Mouse (Mus musculus) ovary, adult 18-20 months (tissue): ENCODE data around the gene Cog1.
A peak's percentile ranks its signal among the peaks of the same experiment; 100 is the strongest.

Experiments used
- DNase-seq: peaks from one replicate; pipeline ENCODE4 v3.0.0; 2022; ENCODE audit warnings: low spot score, mixed read lengths

Gene Cog1

DNA sequence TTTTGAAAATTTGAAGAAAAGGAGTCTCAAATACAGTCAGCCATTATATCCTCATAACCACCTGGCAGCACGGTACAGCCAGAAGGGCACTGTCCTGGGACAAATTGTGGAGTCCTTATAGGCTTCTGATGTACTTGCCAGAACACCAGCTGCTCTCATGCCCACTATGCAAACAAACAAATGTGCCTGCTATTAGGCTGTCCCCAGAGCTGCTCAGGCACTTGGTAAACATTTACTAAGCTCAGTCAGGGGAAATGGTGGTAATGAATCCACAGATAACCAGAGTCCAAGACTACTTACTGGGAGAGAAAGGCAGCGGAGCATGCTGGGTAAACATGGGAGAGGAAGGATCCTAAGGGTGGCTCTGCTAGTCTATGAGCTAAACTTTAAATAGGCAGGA lies 18.2 kb downstream of the Cog1 start:
- no peak for DNase-seq

DNA sequence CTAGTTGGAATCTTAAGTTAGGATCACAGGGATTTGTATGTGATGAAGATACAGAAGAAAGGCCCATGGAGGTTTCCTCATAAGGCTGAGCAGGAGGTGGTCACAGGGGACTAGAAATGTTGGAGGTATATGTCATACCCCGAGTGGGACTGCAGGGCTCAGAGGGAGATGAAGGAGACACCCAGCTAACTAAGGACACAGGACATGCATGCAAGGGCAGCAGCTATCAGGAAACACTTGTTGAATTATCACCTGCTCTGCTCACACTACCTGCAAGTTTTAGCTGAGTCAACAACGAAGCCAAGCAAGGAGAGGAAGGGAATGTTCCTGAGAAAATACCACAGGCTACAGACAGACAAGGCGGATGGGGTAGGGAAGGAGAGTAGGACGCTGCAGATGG lies 18.7 kb downstream of the Cog1 start:
- DNase-seq, result no peak

DNA sequence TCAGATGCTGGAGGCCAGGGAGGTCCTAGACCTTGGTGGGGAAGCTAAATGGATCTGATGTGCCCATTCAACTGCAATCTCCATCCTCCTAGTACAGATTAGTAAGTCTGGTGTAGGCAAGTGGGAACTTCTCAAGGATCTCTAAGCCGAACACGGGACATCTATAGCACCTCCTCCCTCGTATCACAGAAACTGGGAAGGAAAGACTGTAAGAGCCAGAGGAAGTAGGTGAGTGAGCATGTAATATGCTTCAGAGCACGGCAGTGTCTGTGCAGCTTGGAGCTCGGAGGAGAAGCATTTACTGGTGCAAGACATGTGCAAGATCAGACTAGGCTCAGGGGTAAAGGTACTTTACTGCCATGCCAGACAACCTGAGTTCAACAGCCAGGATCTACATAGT lies 19.9 kb downstream of the Cog1 start:
- no peak for DNase-seq

DNA sequence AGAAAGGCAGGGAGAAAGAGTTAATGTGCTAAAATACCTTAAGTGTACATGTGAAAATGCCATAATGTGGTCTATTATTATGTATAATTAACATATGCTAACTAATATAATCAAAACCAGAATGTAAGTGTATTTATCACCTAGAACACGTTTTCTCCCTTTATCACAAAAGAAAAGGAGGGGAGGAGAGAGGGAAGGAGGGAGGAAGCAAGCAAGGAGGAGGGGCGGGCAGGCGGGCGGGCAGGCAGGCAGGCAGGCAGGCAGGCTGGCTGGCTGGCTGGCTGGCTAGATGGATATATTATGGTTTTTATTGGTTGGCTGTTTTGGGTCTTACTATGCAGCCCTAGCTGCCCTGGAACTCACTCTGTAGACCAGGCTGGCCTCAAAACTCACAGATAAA lies 20.7 kb downstream of the Cog1 start:
- DNase-seq, result no peak

DNA sequence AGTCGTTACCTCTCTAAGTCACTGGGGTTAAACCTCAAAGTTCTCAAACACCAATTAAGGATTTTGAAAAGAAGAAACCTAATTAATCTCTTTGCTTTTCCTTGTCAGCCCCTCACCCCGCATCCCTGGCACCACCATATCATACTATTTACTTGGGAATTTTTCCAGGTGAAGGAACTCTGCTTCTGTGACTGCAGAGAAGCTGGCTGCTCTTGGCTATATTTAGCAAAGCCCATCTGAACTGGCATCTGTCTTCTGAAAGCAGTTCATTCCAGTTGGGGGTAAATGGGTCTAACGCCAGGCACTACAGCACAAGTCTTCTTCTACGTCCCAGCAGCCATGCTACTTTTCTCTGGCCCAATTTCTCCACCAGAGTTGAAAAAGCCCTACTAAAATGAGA lies 24.6 kb downstream of the Cog1 start:
- DNase-seq, result no peak

DNA sequence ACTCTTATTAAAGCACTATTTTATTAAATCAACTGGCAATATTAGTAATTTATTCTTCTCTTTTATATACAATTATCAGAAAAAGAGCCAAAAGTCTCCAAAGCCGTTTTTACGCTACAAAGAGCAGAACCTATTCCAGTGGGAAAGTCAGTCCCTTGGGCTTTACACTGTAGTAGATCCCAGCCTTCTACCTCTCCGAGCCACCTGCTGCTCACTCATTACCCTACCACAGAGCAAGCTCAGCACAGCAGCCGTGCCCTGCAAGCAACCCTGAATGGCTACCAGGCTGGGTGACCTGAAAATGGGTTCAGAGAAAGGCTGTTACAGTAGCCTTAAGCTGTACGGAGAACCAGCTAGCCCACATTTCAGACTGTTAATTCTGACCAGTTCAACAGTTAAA lies 25.6 kb downstream of the Cog1 start:
- DNase-seq, result no peak

DNA sequence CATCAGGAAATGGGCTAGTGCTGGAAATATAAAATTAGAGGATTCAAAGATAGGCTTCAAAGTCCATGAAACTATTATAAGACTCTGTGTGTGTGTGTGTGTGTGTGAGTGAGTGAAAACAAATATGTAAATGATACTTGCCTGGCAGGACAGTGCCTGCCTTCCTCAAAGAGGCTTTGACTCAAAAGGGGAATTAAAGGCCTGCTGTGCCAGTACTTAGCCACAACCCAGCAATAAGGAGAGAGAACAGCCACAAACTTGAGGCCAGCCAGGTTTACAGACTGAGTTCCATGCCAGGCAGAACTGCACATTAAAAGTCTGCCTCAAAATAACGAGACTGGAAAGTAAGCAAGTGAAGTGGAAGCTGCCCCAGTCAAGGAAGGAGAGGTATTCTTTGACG lies 27.9 kb downstream of the Cog1 start:
- no peak for DNase-seq

DNA sequence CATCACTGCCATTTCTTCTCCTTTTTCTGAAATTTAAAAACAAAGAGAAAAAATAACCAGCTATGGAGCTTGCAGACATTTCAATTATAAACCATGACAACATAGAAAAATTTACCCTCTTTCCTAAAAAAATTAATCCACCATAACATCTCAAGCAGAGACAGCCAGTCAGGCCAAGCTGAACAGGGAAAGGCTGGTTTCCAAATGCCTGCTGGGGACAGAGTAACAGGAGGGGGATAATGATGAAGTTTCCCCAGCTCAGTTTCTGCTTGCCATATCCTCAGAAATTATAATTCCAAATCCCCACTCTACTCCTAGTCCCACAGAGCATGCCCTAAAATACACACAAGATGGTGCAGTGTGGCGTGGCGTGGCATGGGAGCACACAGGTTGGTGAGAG lies 28.4 kb downstream of the Cog1 start:
- no peak for DNase-seq

DNA sequence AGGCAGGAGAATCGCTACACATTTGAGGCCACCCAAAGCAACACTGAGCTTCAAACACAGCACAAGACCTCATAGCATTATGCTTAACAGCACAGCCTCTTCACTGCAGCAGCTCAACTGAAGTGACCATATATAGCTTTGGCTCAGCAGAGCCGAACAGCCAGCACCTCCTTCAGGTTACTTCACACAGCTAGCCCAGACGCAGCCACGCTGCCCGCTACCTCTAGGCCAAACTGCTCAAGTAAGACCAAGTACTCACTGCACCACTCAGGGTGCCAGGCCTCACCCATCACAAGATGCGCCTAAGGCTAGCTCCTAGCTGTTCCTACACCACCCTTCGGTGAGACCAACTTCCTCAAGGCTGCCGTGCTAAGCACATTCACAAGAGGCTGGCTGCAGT lies 29.4 kb downstream of the Cog1 start:
- DNase-seq, result no peak

DNA sequence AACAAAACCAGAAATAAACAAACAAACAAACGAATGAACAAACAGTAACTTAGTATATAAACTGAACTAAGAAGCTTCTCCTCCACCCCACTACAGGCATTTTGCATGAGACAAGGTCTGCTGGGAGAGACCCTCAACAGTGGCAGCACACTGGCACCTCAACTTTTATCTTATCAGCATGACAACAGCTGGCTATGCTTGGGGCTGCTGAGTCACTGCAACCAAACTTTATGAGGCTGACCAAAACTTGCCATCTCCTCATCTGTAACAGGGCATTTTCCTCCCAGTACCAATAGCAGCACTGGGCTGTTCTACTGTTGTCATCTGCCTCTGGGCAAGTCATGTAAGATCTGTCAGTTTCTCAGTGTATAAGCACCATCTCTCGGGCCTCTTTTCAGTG lies 32.0 kb downstream of the Cog1 start:
- no peak for DNase-seq

DNA sequence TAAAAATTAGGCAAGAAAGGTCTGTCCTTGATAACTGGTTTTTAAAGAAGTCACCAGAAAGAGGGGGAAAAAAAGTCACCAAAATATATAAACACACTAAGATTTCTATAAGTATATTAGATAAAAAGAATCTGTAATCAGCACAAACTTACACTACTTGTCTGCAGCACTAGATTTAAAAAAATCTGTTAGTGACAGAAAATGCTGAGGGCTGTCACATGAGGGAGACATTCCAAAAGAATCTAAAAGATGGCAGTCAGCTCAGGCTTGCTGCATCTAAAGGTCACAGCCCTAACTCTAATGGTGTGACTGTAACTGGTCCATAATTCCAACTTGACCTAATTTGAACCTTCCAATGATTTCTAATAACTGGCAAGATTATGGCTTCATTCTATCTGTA lies 33.0 kb downstream of the Cog1 start:
- DNase-seq, result no peak

DNA sequence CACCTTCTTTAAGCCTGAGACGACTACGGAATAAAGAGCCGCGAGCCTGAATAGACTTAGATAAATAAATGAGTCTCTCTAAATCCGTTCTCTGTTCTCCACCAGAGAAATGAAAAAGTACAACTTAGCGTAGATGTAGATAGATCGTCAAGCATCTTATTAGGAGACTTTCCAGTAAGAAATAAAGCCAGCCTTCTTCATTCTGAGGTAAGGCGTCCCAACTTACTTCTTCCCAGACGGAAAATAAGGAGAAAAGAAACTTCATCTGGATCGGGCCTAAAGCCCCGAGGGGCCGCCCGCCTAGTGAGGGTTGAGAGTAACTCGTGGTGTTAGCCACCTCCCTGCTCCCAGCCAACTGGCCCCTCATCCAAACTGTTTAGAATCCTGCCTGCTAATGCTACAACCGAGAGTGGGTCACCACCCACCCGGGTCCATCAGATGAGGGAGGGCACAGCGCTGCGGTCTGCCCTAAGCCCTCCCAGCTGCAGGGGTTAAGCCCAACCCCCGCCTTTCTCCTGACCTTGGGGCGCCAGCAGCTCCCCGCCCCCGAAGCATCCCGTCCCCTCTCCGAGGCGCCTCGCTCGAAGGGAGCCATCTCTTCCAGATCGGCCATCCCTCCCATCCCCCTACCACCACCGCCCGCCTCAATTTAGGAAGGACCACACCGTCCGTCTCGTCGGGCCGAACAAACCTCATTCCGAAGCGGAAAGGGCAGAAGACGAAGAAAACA lies 34.1 kb downstream of the Cog1 start:
- DNase-seq, result peak; percentile 70

DNA sequence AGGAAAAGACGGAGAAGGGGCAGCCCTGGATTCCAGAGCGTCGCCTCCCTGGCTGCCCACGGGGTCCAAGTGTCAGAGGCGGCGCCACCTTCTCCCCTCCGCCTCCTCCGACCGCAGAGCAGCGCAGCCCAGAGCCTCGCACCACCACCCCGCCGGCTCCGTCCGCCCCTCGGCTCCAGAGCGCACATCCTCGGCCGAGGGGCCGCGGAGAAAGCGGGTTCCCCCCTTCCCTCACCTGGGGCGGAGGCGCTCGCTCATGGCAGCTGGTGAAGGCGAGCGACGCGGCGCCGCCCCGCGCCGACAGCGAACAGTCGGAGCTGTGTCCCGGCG lies 34.6 kb downstream of the Cog1 start:
- peak; percentile 12 for DNase-seq

DNA sequence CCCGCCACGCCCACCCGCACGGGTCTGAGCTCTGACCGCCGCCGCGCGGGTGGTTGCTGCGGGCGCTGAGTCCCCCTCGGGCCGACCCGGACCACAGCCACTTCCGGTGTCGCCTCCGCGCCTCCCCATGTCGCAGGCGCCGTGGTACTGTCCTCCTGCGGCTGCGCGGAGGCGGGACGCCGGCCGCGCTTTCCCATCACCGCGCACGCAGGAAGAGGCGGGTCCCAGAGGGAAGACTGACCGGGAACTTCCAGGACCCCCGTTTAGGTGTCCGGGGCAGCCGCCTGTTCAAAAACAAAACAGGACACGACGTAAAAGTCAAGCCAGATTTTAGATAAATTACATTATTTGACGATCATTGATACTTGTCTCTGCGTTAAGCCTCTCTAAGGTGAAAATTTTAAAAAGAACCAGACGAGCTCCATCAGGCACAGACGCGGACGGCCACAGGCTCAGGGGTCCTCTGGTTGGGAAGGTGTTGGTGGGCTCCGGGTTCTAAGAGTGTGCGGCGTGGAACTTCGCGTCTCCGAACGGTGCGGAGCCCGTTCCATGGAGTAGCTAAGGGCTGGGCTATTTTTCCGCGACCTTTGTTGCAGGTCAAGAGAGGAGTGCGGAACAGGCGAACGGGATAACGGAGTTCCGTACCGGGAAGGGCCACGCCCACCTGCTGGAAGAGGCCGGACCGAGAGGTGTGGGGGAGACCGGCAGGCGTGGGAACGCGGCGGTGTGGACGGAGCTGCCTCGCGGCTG lies 35.2 kb downstream of the Cog1 start, which contains the start of the genes Fam104a and D11Wsu47e:
Gene Fam104a, minus strand, starts transcription at position 199 of the 750 bp plus-strand sequence.
Gene D11Wsu47e, plus strand, starts transcription at position 456 of the 750 bp plus-strand sequence.
- peak; percentile 93 for DNase-seq

DNA sequence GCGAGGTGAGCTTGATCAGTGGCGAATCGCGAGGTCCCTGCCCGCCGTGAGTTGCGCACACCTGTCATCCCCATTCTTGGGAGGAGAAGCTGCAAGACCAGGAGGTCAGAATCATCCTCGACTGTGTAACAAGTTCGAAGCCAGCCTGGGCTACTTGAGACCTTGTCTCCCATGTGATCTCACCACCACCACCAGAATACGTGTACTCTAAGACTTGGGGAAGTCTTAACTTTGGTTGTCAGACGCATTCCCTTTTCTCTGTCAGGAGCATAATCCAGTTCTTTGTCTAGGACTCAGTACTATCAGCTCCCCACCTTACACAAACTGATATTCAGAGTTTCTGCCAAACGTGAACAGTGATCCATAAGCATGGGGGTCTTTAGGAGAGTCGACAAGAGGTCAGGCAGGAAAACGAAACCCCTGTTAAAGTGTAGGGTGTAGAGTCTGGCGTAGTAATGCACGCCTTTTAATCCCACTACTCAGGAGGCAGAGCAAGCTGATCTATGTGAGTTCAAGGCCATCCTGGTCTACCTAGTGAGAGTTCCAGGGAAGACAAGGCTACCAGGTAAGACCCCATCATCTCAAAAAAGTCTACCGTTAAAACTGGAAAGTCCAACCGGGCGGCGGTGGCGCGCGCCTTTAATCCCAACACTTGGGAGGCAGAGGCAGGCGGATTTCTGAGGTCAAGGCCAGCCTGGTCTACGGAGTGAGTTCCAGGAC lies 35.9 kb downstream of the Cog1 start:
- DNase-seq, result no peak

DNA sequence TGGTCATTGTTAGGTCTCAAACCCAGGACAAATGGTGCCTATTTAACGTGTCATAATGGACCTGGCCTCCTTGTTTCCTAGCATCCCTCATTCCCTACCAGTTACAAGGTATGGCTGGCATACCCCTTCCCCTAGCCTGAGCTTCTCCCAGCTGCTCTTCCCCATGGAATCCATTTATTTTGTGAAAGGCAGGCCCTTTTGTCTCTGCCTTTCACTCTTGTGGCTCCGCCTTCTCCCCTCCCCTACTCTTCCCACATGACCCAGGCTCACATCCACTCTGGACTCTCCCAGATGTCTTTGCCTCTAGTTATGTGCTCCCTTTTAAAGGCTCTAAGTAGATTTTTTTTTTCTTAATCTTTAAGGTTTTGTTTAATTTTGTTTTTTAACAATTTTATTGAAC lies 38.1 kb downstream of the Cog1 start:
- DNase-seq, result no peak

DNA sequence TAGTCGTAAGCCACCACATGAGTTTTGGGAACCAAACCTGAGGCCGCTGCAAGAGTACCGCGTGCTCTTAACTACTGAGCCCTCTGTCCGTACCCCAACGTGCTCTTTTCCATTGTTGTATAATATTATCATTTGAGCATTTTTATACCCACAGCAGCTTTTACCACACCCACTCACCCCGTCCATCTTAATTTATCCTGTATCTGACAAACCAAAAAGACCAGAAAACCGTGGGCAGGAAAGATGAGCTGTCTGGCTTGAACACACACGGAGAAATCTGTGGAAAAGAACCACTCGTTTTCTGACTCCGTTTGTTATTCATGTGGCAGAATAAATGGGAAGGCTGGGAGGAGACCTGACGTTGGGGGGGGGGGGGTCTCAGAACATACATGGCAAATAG lies 41.5 kb downstream of the Cog1 start:
- no peak for DNase-seq

DNA sequence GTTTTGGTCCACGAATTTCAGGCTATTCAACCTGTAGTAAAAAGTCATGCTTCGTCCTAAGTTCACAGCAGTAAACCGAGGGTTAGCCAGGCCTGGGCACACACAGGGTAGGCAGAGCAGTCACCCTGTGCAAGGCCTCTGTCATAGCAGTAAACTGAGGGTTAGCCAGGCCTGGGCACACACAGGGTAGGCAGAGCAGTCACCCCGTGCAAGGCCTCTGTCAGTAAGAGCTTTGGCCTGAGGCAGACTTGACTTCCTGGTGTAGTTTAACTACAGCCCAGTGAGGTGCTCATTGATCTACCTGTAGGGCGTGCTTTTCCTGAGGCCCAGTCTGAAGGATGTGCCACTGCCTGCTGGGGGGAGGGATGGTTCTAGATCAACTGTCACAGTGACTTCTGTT lies 42.3 kb downstream of the Cog1 start:
- no peak for DNase-seq

DNA sequence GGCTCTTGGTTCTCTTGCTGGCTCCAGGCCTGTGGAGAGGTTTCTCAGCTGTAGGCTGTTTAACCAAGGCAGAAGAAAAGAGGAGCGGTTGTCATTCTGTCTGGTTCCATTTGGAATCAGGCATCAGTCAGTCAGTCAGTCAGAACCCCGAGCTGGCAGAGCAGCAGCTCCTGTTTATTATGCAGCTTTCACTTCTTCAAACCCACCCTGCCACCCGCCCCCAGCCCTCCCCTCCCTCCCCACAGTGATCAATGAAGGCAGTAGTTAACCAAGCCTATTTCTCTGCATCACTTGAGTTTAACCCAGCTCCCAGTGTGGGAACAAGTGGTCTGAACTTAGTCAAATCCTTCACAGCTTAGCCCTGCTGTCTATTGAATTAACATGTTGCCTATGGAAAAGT lies 42.9 kb downstream of the Cog1 start:
- no peak for DNase-seq

DNA sequence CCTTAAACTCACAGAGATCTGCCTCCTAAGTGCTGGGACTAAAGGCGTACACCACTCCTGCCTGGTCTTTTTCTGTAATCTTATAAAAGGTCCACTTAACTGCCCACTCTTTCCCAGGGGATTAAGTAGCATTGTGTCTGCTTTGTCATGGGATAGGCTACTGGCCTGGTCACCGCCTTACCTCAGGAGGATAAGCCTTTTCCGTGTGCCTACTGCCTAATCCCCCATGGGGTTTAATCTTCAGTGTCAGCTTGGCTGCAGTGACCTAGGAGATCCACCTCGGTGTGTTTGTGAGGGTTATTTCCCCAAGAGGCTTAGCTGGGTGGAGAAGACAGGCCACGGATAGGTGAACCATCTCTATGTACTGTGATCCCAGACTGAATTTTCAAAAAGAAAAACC lies 48.6 kb downstream of the Cog1 start:
- no peak for DNase-seq

DNA sequence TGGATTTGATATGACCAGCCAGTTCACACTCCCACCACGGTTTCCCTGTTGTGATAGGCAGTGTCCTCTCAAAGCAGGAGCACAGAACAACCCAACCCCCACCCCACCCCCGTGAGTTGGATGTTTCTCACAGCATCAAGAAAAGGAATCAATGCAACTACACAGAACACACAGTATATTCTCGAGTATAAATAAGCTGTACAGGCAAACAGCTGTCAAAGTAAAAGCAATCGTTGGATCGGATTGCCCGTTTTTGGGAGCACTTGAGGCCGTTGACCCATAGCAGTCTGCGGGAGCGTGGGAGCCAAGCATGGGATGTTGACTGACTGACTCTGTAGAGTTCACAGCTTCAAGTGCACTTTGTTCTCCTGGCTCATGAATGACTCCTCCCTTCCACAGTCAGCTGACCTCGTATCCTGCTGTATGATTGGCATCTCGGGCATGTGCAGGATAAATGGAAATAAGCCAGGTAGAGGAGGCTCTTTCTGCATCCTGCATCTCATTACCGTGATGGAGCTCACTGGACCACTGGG lies 49.1 kb downstream of the Cog1 start:
- no peak for DNase-seq

DNA sequence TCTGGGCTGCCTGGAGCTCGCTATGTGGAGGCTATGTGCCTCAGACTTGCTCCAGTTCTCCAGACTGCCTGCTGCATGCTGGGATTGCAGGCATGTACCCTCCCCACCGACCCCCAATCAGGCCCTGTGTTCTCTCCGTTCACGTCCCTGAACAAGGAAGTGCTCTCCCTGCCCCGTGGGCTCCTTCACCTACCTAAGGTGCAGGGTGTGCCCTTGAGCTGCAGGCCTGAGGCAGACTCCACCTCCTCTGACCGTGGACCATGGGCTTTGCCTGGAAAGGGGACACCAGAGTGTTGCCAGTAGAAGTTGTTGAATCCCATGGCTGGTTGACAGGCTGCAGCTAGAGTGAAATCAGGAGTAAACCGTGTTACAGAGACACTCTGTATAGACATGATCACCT lies 50.7 kb downstream of the Cog1 start:
- no peak for DNase-seq

DNA sequence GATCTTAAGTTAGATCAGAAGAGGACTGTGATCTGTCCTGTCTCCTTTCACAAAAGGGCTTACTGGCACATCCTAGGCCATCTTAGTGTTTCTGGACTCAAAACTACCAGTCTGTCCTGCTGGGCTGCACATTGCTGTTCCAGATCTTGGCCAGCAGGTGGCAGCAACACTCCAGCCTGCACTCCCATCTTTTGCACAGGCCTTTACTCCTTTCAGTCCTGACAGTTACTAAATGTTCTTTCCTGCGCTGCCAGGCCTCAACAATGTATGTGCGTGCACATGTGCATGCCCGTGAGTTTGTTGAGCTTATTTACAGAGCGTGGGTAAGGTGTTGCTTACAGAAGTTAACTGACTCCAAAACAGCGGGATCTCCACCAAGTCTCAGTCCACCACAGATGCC lies 54.8 kb downstream of the Cog1 start:
- no peak for DNase-seq
